Mouse (Mus musculus) myocyte (in vitro differentiated cells): ENCODE results near the gene Clpb.

Experiments
- E2F4 ChIP-seq: IDR thresholded peaks from one replicate; pipeline ENCODE4 v1.6.1; 2011; ENCODE audit warnings: mild to moderate bottlenecking, control low read depth, moderate library complexity; ENCODE audit not compliant: insufficient read depth
- MAX ChIP-seq: IDR thresholded peaks from one replicate; pipeline ENCODE4 v1.6.1; 2011; ENCODE audit warnings: low read depth, mild to moderate bottlenecking, control low read depth
- MYOG ChIP-seq, 3 experiments: IDR thresholded peaks; one replicate each; pipeline ENCODE4 v1.6.1; 2011; ENCODE audit warnings: control low read depth in 2 of 3, low read depth in 2 of 3, mild to moderate bottlenecking in 2 of 3; ENCODE audit not compliant: insufficient read length in 2 of 3, control insufficient read depth in 1 of 3, insufficient read depth in 1 of 3
- POLR2A ChIP-seq: IDR thresholded peaks from one replicate; pipeline ENCODE4 v1.6.1; 2011; ENCODE audit warnings: low read depth, mild to moderate bottlenecking, control low read depth, moderate library complexity; ENCODE audit not compliant: insufficient read length

GRCm38 (mm10) chr7:101649729-101650128 lies 13.7 kb upstream of the Clpb start:
- TF ChIP-seq POLR2A, result no peak
- no peak for TF ChIP-seq E2F4
- no peak for TF ChIP-seq MAX
- no peak for TF ChIP-seq MYOG (IDR thresholded peaks at IDR 0.05; ENCODE audit: control insufficient read depth in 1 of 3, insufficient read depth in 1 of 3, insufficient read length in 2 of 3, low read depth in 2 of 3)
